Mouse (Mus musculus) adipocyte (in vitro differentiated cells): ENCODE data around the gene Cnot1.
A peak's percentile ranks its signal among the peaks of the same experiment; 100 is the strongest.

Experiments
- DNase-seq: peaks from one replicate; pipeline ENCODE4 v3.0.0-alpha.2; 2016; ENCODE audit warnings: low spot score

Cnot1 gene

DNA sequence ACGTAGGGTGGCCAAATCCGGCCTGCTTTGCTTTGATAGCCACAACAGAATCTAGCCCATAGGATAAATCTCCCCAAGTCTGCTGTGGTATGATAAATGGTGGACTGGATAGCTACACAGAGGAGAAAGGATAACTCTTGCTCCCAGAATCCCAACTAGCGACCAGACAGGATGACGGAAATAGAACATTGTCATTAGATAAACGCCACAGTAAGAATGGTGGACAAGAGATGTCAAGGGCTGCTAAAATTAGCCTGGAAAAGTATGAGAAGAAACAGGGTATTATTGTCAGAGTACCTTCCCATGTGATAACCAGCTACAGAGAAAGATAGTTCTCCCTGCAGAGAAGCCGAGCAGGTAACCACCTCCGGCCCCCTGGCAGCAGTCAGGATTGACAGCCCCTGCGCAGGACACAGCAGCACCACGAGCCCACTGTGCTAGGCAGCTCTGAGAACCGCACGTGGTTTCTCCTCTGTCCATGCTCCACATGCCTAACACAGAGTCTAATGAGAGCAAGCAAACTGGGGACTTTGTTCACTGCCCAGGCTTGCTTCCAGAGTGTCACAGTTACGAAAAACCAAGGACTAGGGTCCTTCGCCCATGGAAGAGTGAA is 116.2 kb downstream of the Cnot1 start:
- no peak for DNase-seq

DNA sequence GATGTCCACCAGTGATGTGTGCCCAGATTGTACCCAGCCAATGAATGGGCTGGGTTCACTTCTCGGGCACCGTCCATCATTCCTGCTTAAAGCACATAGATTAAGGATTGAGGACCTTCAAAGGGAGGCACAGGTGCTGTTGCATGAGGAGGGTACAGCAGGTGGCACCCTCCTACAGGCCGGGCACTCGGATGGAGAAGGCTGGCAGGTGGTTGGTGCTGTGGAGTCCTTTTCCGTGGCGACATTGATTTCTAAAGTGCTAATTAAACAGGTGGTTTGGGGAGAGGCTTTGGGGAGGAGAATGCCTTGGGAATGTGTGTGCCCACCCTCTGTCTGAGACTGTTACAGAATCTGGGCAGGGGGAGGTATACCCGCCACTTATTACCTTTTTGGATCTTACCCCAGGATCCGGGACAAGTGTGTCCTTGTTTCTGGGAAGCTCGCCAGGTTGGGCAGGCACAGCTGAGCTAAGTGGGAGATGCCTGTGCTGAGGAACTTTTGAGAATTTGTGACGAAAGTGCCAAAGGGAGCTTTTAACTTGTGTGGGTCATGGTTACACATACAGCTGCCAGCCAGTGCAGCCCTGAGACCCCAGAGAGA is 119.1 kb downstream of the Cnot1 start:
- DNase-seq = peak; percentile 38

DNA sequence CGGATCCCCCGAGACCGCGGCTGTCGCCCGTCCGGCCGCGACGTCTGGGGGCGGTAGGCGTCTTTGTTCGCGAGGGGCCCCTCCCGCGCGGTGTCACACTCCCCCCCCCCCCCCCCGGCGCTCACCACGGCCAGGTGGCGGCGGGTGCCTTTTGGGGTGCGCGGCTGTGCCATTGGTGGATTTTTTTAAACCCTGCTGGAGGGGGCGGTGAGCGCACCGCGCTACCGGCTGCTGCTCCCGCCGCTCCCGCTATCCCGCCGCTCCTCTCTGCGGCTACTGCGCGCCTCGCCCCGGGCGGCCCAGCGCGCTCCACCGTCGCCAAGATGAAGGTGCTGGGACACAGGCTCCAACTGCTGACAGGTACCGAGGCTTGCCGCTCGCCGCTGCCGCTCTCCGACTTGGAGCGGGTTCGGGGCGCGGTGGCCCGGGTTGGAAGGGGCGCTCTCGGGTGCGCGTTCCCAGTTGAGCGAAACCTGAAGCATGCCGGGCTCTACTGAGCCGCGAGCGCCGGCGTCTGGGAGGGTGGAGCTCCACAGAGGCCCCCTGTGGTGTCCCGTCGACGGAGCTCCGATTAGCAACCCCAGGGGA is 129.1 kb downstream of the Cnot1 start:
- no peak for DNase-seq

DNA sequence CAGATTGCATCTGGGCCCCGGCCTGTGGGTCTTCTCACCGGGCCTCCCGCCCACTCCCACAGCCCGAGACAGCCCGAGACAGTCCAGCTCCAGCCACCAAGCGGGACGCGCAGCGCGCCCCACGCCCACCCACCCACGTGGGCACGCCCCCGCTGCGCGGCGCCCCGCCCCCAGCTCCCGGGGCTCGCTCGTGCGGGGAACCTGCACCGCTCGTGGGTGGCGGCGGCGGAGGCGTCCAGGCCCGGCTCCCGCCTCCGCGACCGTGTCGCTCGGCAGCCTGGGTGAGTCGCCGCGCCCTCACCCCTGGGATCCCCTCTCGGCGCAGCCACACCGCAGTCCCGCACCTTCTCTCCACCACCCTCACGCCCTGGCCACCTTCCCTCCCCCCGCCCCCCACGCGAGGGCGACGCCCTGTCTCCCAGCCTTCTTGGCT is 129.7 kb downstream of the Cnot1 start:
- DNase-seq = no peak

DNA sequence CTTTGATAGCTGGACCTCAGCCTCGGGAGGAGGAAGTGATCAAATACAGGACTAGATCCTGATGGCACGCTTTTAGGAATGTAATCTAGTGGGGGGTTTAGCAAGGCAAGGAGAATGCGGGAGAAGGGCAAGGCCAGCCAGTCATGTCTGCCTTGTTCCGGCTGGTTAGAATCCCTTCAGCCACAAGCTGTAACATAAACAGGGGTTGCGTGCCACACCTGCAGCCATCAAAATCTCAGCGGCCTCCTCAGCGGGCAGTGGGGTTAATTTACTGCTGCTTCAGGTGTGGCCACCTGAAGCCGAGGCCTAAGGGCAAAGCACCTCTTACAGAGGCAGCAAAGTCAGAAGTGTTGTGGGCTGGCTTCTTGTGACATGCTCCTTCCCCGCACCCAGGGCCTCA is 130.6 kb downstream of the Cnot1 start, which contains the start of gene Ndrg4:
Gene Ndrg4, plus strand, starts transcription at position 350 of the 400 bp plus-strand sequence.
- DNase-seq = no peak

DNA sequence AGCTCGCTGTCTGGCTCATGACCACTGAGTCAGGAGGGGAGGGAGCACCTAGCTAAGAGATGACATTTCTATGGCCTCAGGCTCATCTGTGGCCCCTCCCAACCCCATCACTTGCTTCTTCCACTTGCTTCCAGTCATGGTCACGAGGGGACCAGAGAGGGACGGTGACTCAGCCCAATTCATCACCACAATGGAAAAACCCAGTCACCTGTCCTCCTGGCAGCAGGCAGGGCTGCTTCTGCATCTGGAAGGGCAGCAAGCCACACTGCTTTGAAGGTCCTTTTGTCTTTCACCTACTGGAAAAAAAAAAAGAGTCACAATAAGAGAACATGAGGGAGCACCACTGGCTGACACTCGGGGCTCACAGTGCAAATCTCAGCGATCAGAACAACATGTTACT is 134.5 kb downstream of the Cnot1 start:
- DNase-seq = no peak

DNA sequence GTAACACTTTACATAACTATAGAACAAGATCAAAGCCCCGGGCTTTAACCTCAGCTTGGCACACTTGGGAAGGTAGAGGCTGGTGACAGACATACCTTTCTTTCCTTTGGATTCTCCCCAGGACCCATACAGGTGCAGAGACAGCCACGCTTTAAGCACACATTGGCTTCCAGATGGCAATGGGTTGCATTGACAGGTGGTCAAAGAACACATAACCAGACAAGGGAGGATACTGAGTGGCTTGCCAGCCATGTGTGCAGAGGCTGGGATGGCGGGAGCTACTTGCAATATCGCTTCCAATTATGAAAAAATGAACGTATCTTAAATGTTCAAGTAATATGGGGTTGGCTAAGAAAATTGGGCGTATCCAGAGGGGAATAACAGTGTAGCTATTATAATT is 135.4 kb downstream of the Cnot1 start:
- no peak for DNase-seq

DNA sequence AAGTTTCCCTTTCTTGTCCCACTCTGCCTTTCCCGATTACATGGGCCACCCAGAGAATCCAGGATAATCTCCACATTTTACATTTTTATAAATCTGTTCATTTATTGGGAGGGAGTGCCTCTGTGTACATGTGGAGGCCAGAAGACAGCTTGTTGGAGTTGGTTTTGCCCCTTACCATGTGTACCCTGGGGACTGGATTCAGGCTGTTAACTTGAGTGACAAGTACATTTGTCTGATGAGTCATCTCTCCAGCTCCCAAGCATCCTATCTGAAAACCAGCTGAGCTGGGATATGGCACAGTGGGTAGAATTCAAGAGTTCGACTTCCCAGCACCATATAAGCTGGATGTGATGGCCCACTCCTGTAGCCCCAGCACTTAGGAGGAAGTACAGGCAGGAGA is 137.3 kb downstream of the Cnot1 start:
- no peak for DNase-seq
